Mouse (Mus musculus) forebrain, embryonic 16.5 days (tissue): Measurements from ENCODE around the gene Cbfa2t2. TPM values are rescaled to one million over a fixed set of nuclear protein-coding genes. Genes with fewer than 3 reads are reported as not detected.

Experiments
- ATAC-seq: fragments of 200-750 bp; cut with Nextera tagmentation; 2 replicates; pipeline ENCODE4 v1.8.0; 2017; ENCODE audit warnings: mild to moderate bottlenecking, moderate library complexity
- H3K27ac ChIP-seq: fragments of 300-500 bp; sonication (generic); 2 replicates; pipeline ENCODE4 v1.5.1; 2014; ENCODE audit warnings: low read length, control low read depth
- H3K27me3 ChIP-seq: fragments of 300-500 bp; sonication (generic); replicated peaks from 2 replicates; pipeline ENCODE4 v1.6.1; 2014; ENCODE audit warnings: low read length; ENCODE audit not compliant: control insufficient read depth, insufficient read depth
- H3K36me3 ChIP-seq: fragments of 300-500 bp; sonication (generic); 2 replicates; pipeline ENCODE4 v1.6.1; 2014; ENCODE audit not compliant: control insufficient read depth, insufficient read depth
- H3K4me1 ChIP-seq: fragments of 300-500 bp; sonication (generic); replicated peaks from 2 replicates; pipeline ENCODE4 v1.6.1; 2014; ENCODE audit warnings: low read length; ENCODE audit not compliant: control insufficient read depth, insufficient read depth
- H3K4me2 ChIP-seq: fragments of 300-500 bp; sonication (generic); 2 replicates; pipeline ENCODE4 v1.6.1; 2014; ENCODE audit warnings: mild to moderate bottlenecking, low read length, control low read depth
- H3K4me3 ChIP-seq: fragments of 300-500 bp; sonication (generic); replicated peaks from 2 replicates; pipeline ENCODE4 v1.5.1; 2014; ENCODE audit warnings: mild to moderate bottlenecking, low read length, control low read depth
- H3K9ac ChIP-seq: fragments of 300-500 bp; sonication (generic); replicated peaks from 2 replicates; pipeline ENCODE4 v1.6.1; 2014; ENCODE audit warnings: low read depth, low read length, control low read depth
- H3K9me3 ChIP-seq: fragments of 300-500 bp; sonication (generic); 2 replicates; pipeline ENCODE4 v1.6.1; 2016; ENCODE audit warnings: low read length; ENCODE audit not compliant: control insufficient read depth
- WGBS: fragments of 180-500 bp; shearing (Covaris S2); extraction: QIAGEN DNeasy Blood & Tissue Kit; methylation state at CpG from one replicate; pipeline ENCODE4 v1.1.7; 2014; 5-methylcytosine and 5-hydroxymethylcytosine counted together
- polyA plus RNA-seq: library from polyadenylated mRNA; unstranded; fragments of >200 nt; fragmentation: Nextera tagmentation; extraction: Ambion mirVana; gene quantifications from 2 replicates; pipeline ENCODE4 v1.2.1, GENCODE M21; 2015

Gene Cbfa2t2
- polyA plus RNA-seq, 1 experiment from 2014 or later = 73.3 TPM

GRCm38 (mm10) chr2:154538310-154538709, 102.0 kb downstream of the Cbfa2t2 start:
- no peaks in the 10 kb centered on the region for H3K9me3 ChIP-seq
- ATAC-seq = peak; percentile 69

GRCm38 (mm10) chr2:154538710-154539109, 102.4 kb downstream of the Cbfa2t2 start:
- Histone ChIP-seq H3K27me3 (no peaks in the 10 kb centered on the region), H3K4me2 (no peak overlapping the region), H3K9me3 (no peaks in the 10 kb centered on the region), H3K4me3 (no peak overlapping the region), H3K27ac (peak overlapping the region; percentile 71), H3K9ac (no peak overlapping the region), H3K36me3 (peaks cover 12% of the 10 kb centered on the region; the same call in 1 of the 2 replicates), H3K4me1 (peaks cover 24% of the 10 kb centered on the region)
- ATAC-seq = 0 out of 2 replicates have a peak, but pooled peaks have one; percentile 11
- 31% methylated on average over 3 of the region's 3 CpGs for WGBS

More at GRCm38 (mm10) chr2:154538310-154538709, 102.0 kb downstream of the Cbfa2t2 start:
- WGBS = 27% methylated on average over 2 of the region's 2 CpGs
- Histone ChIP-seq H3K36me3 (peaks cover 12% of the 10 kb centered on the region; the same call in 1 of the 2 replicates), H3K27me3 (no peaks in the 10 kb centered on the region), H3K27ac (peak overlapping the region; percentile 71), H3K4me1 (peaks cover 20% of the 10 kb centered on the region), H3K9ac (no peak overlapping the region), H3K4me2 (no peak overlapping the region), H3K4me3 (no peak overlapping the region)

- Histone ChIP-seq H3K27me3 (no peaks in the 10 kb centered on the region), H3K4me3 (no peak overlapping the region), H3K9me3 (no peaks in the 10 kb centered on the region), H3K36me3 (peaks cover 10% of the 10 kb centered on the region; the same call in 1 of the 2 replicates), H3K4me1 (peaks cover 30% of the 10 kb centered on the region), H3K4me2 (no peak overlapping the region), H3K27ac (no peak overlapping the region), H3K9ac (no peak overlapping the region)
- 70% methylated on average over 3 of the region's 3 CpGs for WGBS
- ATAC-seq = no peak
Observed at GRCm38 (mm10) chr2:154539720-154540119, 103.4 kb downstream of the Cbfa2t2 start.

GRCm38 (mm10) chr2:154541630-154542029, 105.3 kb downstream of the Cbfa2t2 start:
- Histone ChIP-seq H3K4me1 (peaks cover 30% of the 10 kb centered on the region), H3K27ac (no peak overlapping the region), H3K27me3 (no peaks in the 10 kb centered on the region), H3K4me3 (no peak overlapping the region), H3K9me3 (no peaks in the 10 kb centered on the region), H3K36me3 (no peaks in the 10 kb centered on the region), H3K4me2 (no peak overlapping the region), H3K9ac (no peak overlapping the region)
- ATAC-seq = no peak
- 87% methylated on average over 2 of the region's 2 CpGs for WGBS

- no peak overlapping the region for H3K4me2 ChIP-seq
- H3K4me1 ChIP-seq = peaks cover 16% of the 10 kb centered on the region
- H3K4me3 ChIP-seq = no peak overlapping the region
- no peaks in the 10 kb centered on the region for H3K27me3 ChIP-seq
- 55% methylated on average over 9 of the region's 9 CpGs for WGBS
- peak overlapping the region; percentile 81 for H3K27ac ChIP-seq
- ATAC-seq = peak; percentile 84
- no peaks in the 10 kb centered on the region for H3K9me3 ChIP-seq
- H3K9ac ChIP-seq = no peak overlapping the region; the same call in 1 of the 2 replicates
- H3K36me3 ChIP-seq = no peaks in the 10 kb centered on the region
Observed at GRCm38 (mm10) chr2:154543567-154544347, 107.5 kb downstream of the Cbfa2t2 start.

- ATAC-seq = no peak
- Histone ChIP-seq H3K9ac (no peak within 1 kb of the TSS), H3K27me3 (no peaks in the 10 kb centered on the region; the same call in 1 of the 2 replicates), H3K4me1 (peaks cover 28% of the 10 kb centered on the region), H3K27ac (no peak within 1 kb of the TSS), H3K4me3 (no peak within 1 kb of the TSS), H3K9me3 (no peaks in the 10 kb centered on the region), H3K36me3 (no peaks in the 10 kb centered on the region), H3K4me2 (no peak within 1 kb of the TSS)
- 93% methylated on average over 10 of the region's 10 CpGs for WGBS
Observed at GRCm38 (mm10) chr2:154546711-154547110, 110.4 kb downstream of the Cbfa2t2 start, which contains the start of gene 1700003F12Rik. Gene 1700003F12Rik (plus strand): TSS chr2:154547085.

- H3K4me1 ChIP-seq = peaks cover 38% of the 10 kb centered on the region
- no peak overlapping the region for H3K4me2 ChIP-seq
- no peak overlapping the region for H3K9ac ChIP-seq
- H3K36me3 ChIP-seq = no peaks in the 10 kb centered on the region
- no peak overlapping the region for H3K4me3 ChIP-seq
- no peaks in the 10 kb centered on the region for H3K9me3 ChIP-seq
- 54% methylated on average over 3 of the region's 3 CpGs for WGBS
- H3K27me3 ChIP-seq = no peaks in the 10 kb centered on the region; the same call in 1 of the 2 replicates
- no peak for ATAC-seq
- no peak overlapping the region for H3K27ac ChIP-seq
Observed at GRCm38 (mm10) chr2:154548688-154549087, 112.4 kb downstream of the Cbfa2t2 start.

GRCm38 (mm10) chr2:154549127-154549885, 113.0 kb downstream of the Cbfa2t2 start:
- no peak overlapping the region for H3K27ac ChIP-seq
- peak overlapping the region; percentile 55 for H3K9ac ChIP-seq
- H3K36me3 ChIP-seq = no peaks in the 10 kb centered on the region
- H3K4me2 ChIP-seq = peak overlapping the region; percentile 74
- peak; percentile 56 for ATAC-seq
- WGBS = 3% methylated on average over 48 of the region's 48 CpGs
- no peaks in the 10 kb centered on the region; the same call in 1 of the 2 replicates for H3K27me3 ChIP-seq
- H3K9me3 ChIP-seq = no peaks in the 10 kb centered on the region
- peaks cover 32% of the 10 kb centered on the region for H3K4me1 ChIP-seq
- H3K4me3 ChIP-seq = peak overlapping the region; percentile 38

GRCm38 (mm10) chr2:154549886-154550189, 113.6 kb downstream of the Cbfa2t2 start:
- H3K36me3 ChIP-seq = no peaks in the 10 kb centered on the region
- peak overlapping the region; percentile 55; the same call in 1 of the 2 replicates for H3K9ac ChIP-seq
- 14% methylated on average over 20 of the region's 20 CpGs for WGBS
- peak overlapping the region; percentile 38 for H3K4me3 ChIP-seq
- H3K9me3 ChIP-seq = no peaks in the 10 kb centered on the region
- peaks cover 31% of the 10 kb centered on the region for H3K4me1 ChIP-seq
- H3K27me3 ChIP-seq = no peaks in the 10 kb centered on the region; the same call in 1 of the 2 replicates
- no peak for ATAC-seq
- H3K27ac ChIP-seq = no peak overlapping the region
- H3K4me2 ChIP-seq = peak overlapping the region; percentile 74
